Mouse (Mus musculus) inflammation-experienced regulatory T-cells, adult 6 months (primary cell): ENCODE measurements around the gene Cactin. TPM values are rescaled to one million over a fixed set of nuclear protein-coding genes. Genes with fewer than 3 reads are reported as not detected.
A peak's percentile ranks its signal among the peaks of the same experiment; 100 is the strongest.

Experiments
- ATAC-seq: one replicate; pipeline ENCODE4 v1.8.0; 2017
- polyA plus RNA-seq, 3 experiments: library from polyadenylated mRNA; unstranded; fragments of 100-300 nt; shearing (Covaris generic); gene quantifications; one replicate each; pipeline ENCODE4 v1.2.1; 2017

The Cactin gene
- polyA plus RNA-seq, 3 experiments from 2014 or later = 2.9 to 6.5 (median 4.1) TPM

GRCm38 (mm10) chr10:81298369-81299100 is 22.4 kb upstream of the Cactin start:
- ATAC-seq = peak; percentile 58

GRCm38 (mm10) chr10:81299585-81300351 is 21.1 kb upstream of the Cactin start:
- ATAC-seq = no peak

- ATAC-seq = no peak
Observed at GRCm38 (mm10) chr10:81300352-81300907, 20.5 kb upstream of the Cactin start.

GRCm38 (mm10) chr10:81301321-81301720 is 19.6 kb upstream of the Cactin start:
- no peak for ATAC-seq

GRCm38 (mm10) chr10:81302288-81302687 is 18.6 kb upstream of the Cactin start:
- no peak for ATAC-seq

GRCm38 (mm10) chr10:81302781-81303218 is 18.1 kb upstream of the Cactin start:
- no peak for ATAC-seq

- peak; percentile 20 for ATAC-seq
Observed at GRCm38 (mm10) chr10:81303258-81303657, 17.6 kb upstream of the Cactin start.

GRCm38 (mm10) chr10:81303761-81304160 is 17.1 kb upstream of the Cactin start:
- ATAC-seq = peak; percentile 66

GRCm38 (mm10) chr10:81304597-81305238 is 16.2 kb upstream of the Cactin start:
- peak; percentile 36 for ATAC-seq

GRCm38 (mm10) chr10:81305663-81306062 is 15.2 kb upstream of the Cactin start:
- ATAC-seq = no peak

- no peak for ATAC-seq
Observed at GRCm38 (mm10) chr10:81306173-81306668, 14.7 kb upstream of the Cactin start.

- ATAC-seq = no peak
Observed at GRCm38 (mm10) chr10:81306837-81307682, 13.8 kb upstream of the Cactin start.

GRCm38 (mm10) chr10:81309571-81309970 is 11.3 kb upstream of the Cactin start:
- ATAC-seq = peak; percentile 92

GRCm38 (mm10) chr10:81313581-81313980 is 7.3 kb upstream of the Cactin start:
- ATAC-seq = no peak

GRCm38 (mm10) chr10:81314201-81314600 is 6.7 kb upstream of the Cactin start:
- no peak for ATAC-seq

GRCm38 (mm10) chr10:81315587-81315986 is 5.3 kb upstream of the Cactin start:
- ATAC-seq = no peak

GRCm38 (mm10) chr10:81316338-81317060 is 4.4 kb upstream of the Cactin start:
- ATAC-seq = no peak

GRCm38 (mm10) chr10:81317273-81317672 is 3.6 kb upstream of the Cactin start:
- ATAC-seq = no peak

- no peak for ATAC-seq
Observed at GRCm38 (mm10) chr10:81318589-81319329, 2.1 kb upstream of the Cactin start.

GRCm38 (mm10) chr10:81319330-81319699 is 1.6 kb upstream of the Cactin start:
- no peak for ATAC-seq
